Mouse (Mus musculus) midbrain, embryonic 16.5 days (tissue): ENCODE data around the gene Fry. TPM values are rescaled to one million over a fixed set of nuclear protein-coding genes. Genes with fewer than 3 reads are reported as not detected.

Experiments used
- ATAC-seq: fragments of 200-750 bp; cut with Nextera tagmentation; 2 replicates; pipeline ENCODE4 v1.8.0; 2017; ENCODE audit warnings: moderate TSS enrichment
- H3K27ac ChIP-seq: fragments of 300-500 bp; sonication (generic); 2 replicates; pipeline ENCODE4 v1.5.1; 2014; ENCODE audit warnings: mild to moderate bottlenecking, low read length, mixed read lengths
- H3K27me3 ChIP-seq: fragments of 300-500 bp; sonication (generic); 2 replicates; pipeline ENCODE4 v1.6.1; 2014; ENCODE audit warnings: low read depth, low read length, mixed read lengths; ENCODE audit not compliant: control insufficient read depth, insufficient read depth
- H3K36me3 ChIP-seq: fragments of 300-500 bp; sonication (generic); 2 replicates; pipeline ENCODE4 v1.6.1; 2014; ENCODE audit warnings: mild to moderate bottlenecking, low read length, moderate library complexity, mixed read lengths; ENCODE audit not compliant: control insufficient read depth, insufficient read depth
- H3K4me1 ChIP-seq: fragments of 300-500 bp; sonication (generic); 2 replicates; pipeline ENCODE4 v1.6.1; 2014; ENCODE audit warnings: mild to moderate bottlenecking, low read length, mixed read lengths; ENCODE audit not compliant: control insufficient read depth, insufficient read depth
- H3K4me2 ChIP-seq: fragments of 300-500 bp; sonication (generic); 2 replicates; pipeline ENCODE4 v1.6.1; 2014; ENCODE audit warnings: mild to moderate bottlenecking, low read length, mixed read lengths
- H3K4me3 ChIP-seq: fragments of 300-500 bp; sonication (generic); 2 replicates; pipeline ENCODE4 v1.5.1; 2014; ENCODE audit warnings: low read depth, mild to moderate bottlenecking, low read length, moderate library complexity, mixed read lengths
- H3K9ac ChIP-seq: fragments of 300-500 bp; sonication (generic); 2 replicates; pipeline ENCODE4 v1.6.1; 2014; ENCODE audit warnings: low read depth, low read length, mixed read lengths
- H3K9me3 ChIP-seq: fragments of 300-500 bp; sonication (generic); replicated peaks from 2 replicates; pipeline ENCODE4 v1.6.1; 2014; ENCODE audit warnings: mild to moderate bottlenecking, low read length, mixed read lengths; ENCODE audit not compliant: control insufficient read depth, poor library complexity, severe bottlenecking
- WGBS: fragments of 180-500 bp; shearing (Covaris S2); extraction: QIAGEN DNeasy Blood & Tissue Kit; methylation state at CpG from one replicate; pipeline ENCODE4 v1.1.7; 2014; 5-methylcytosine and 5-hydroxymethylcytosine counted together
- polyA plus RNA-seq: library from polyadenylated mRNA; unstranded; fragments of >200 nt; fragmentation: Nextera tagmentation; extraction: Ambion mirVana; gene quantifications from 2 replicates; pipeline ENCODE4 v1.2.1, GENCODE M21; 2015

Fry gene
- polyA plus RNA-seq, 1 experiment from 2014 or later: 64.1 TPM

- no peak for ATAC-seq
- Histone ChIP-seq H3K9me3 (no peaks in the 10 kb centered on the region; the same call in 1 of the 2 replicates), H3K4me2 (no peak overlapping the region), H3K27ac (no peak overlapping the region), H3K4me3 (no peak overlapping the region), H3K27me3 (no peaks in the 10 kb centered on the region), H3K4me1 (no peaks in the 10 kb centered on the region), H3K36me3 (peaks cover 67% of the 10 kb centered on the region), H3K9ac (no peak overlapping the region)
- 81% methylated on average over 9 of the region's 9 CpGs for WGBS
Observed at GRCm38 (mm10) chr5:150451281-150452003, 333.0 kb downstream of the Fry start.

- no peak for ATAC-seq
- H3K36me3 ChIP-seq: peaks cover 64% of the 10 kb centered on the region
- WGBS: 50% methylated on average over 1 of the region's 1 CpGs
- no peak overlapping the region for H3K4me3 ChIP-seq
- H3K27me3 ChIP-seq: no peaks in the 10 kb centered on the region
- H3K9me3 ChIP-seq: no peaks in the 10 kb centered on the region; the same call in 1 of the 2 replicates
- H3K4me2 ChIP-seq: no peak overlapping the region
- no peak overlapping the region for H3K9ac ChIP-seq
- H3K27ac ChIP-seq: no peak overlapping the region
- no peaks in the 10 kb centered on the region for H3K4me1 ChIP-seq
Observed at GRCm38 (mm10) chr5:150452004-150452626, 333.7 kb downstream of the Fry start.

DNA sequence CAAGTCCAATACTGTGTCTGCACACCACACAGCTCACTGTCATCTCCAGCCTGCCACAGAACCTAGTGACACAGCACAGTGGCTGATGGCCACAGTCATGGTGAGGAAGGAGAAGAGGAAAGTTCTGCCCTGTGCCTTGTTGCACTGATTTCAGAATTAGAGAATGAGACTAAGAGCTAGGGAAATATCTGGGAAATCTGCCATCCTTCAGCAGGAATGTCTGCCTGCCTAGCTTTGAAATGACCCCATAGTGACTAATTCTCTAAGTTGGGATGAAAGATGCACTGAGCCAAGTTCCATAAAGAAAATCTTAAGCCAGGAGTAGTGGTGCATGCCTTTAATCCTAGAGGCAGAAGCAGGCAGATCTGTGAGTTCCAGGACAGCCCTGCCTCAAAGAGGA is 334.2 kb downstream of the Fry start:
- Histone ChIP-seq H3K36me3 (peaks cover 65% of the 10 kb centered on the region), H3K4me2 (no peak overlapping the region), H3K9me3 (no peaks in the 10 kb centered on the region; the same call in 1 of the 2 replicates), H3K4me1 (no peaks in the 10 kb centered on the region), H3K4me3 (no peak overlapping the region), H3K27me3 (no peaks in the 10 kb centered on the region), H3K27ac (no peak overlapping the region), H3K9ac (no peak overlapping the region)
- no peak for ATAC-seq

GRCm38 (mm10) chr5:150453490-150453889 is 335.0 kb downstream of the Fry start:
- 85% methylated on average over 4 of the region's 4 CpGs for WGBS
- Histone ChIP-seq H3K27ac (no peak overlapping the region), H3K9ac (no peak overlapping the region), H3K4me3 (no peak overlapping the region), H3K4me1 (no peaks in the 10 kb centered on the region), H3K4me2 (no peak overlapping the region), H3K27me3 (no peaks in the 10 kb centered on the region), H3K9me3 (no peaks in the 10 kb centered on the region; the same call in 1 of the 2 replicates), H3K36me3 (peaks cover 65% of the 10 kb centered on the region)
- ATAC-seq: no peak

DNA sequence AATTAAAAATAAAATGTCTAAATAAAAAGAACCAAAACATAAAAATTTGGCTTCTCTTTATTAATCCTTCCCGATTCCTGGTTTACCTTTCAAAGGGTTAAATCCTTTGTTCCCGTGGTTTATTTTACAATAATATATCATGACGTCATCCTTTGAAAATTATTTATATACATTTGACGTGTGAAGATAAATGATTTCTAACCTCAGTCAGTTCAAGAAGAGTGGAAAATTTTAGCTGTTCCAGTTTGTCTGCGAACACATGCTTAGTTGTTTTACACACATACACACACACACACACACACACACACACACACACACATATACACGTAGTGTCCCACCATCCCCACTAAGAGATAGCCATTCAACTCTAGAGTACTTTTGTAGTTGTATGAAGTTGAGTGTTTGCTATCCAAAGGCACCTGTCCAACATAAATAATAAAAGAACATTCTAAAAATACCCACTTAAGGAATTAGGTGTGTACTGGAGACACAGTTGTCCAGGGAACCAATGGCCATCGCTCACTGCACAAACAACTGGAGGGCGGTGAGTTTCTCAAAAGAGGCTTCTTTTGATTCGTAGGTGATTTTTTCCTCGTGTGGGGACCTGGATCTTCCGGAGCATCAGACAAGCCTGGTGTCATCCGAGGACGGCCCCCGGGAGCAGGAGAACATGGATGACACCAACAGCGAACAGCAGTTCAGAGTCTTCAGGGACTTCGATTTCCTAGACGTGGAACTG is 338.9 kb downstream of the Fry start:
- WGBS: 90% methylated on average over 17 of the region's 17 CpGs
- no peak for ATAC-seq
- no peaks in the 10 kb centered on the region for H3K27me3 ChIP-seq
- H3K4me1 ChIP-seq: no peaks in the 10 kb centered on the region
- H3K27ac ChIP-seq: no peak overlapping the region
- H3K9ac ChIP-seq: no peak overlapping the region
- H3K9me3 ChIP-seq: no peaks in the 10 kb centered on the region; the same call in 1 of the 2 replicates
- no peak overlapping the region for H3K4me2 ChIP-seq
- H3K36me3 ChIP-seq: peaks cover 68% of the 10 kb centered on the region
- H3K4me3 ChIP-seq: no peak overlapping the region

DNA sequence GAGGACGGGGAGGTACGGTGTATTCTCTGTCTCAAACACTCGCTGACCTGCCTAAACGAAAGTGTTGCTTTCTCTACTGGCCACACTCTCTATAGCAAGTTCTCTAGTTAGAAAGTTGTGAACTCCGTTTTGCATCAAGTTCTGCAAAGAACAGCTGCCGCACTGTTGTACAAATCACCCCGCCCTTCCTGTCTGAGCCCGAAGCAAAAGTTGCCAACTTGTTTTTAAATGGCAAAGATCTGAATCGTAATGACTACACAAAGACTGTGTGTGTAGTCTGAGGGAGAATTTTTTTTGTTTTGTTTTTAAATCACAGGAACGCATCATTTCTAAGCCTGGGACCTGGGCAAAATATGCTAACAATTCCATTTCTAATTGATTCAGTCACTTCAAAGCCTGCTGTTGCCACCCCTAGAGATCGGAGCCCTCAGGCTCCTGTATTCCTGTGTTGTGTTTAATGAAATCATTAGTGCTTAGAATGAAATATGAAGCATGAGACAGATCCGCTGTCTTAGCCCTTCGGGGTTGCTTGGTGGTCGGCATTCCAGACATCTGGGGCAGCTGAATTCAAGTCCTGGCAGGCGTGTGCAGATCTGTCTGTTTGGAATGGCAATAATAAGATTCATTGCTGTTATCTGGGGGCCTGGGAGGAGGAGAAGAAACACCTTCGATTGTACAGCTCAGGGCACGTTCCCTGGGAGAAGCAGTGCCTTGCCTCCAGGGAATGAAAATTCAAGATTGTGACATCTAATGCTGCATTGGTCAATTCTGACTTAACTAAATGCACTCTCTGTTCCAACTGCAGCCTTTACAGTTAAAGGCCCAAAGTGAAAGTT is 339.7 kb downstream of the Fry start:
- Histone ChIP-seq H3K9ac (no peak overlapping the region), H3K9me3 (no peaks in the 10 kb centered on the region; the same call in 1 of the 2 replicates), H3K36me3 (peaks cover 63% of the 10 kb centered on the region), H3K4me1 (no peaks in the 10 kb centered on the region), H3K4me3 (no peak overlapping the region), H3K27ac (no peak overlapping the region), H3K4me2 (no peak overlapping the region), H3K27me3 (no peaks in the 10 kb centered on the region)
- ATAC-seq: peak; percentile 51; the same call in 1 of the 2 replicates
- WGBS: 60% methylated on average over 17 of the region's 17 CpGs

- Histone ChIP-seq H3K9me3 (no peaks in the 10 kb centered on the region), H3K4me3 (no peak overlapping the region), H3K4me1 (no peaks in the 10 kb centered on the region), H3K36me3 (peaks cover 47% of the 10 kb centered on the region), H3K27ac (no peak overlapping the region), H3K9ac (no peak overlapping the region), H3K27me3 (no peaks in the 10 kb centered on the region), H3K4me2 (no peak overlapping the region)
- no peak for ATAC-seq
- 78% methylated on average over 4 of the region's 4 CpGs for WGBS
Observed at GRCm38 (mm10) chr5:150459801-150460200, 341.4 kb downstream of the Fry start.

GRCm38 (mm10) chr5:150464721-150465120 is 346.3 kb downstream of the Fry start:
- Histone ChIP-seq H3K27ac (no peak overlapping the region), H3K4me2 (no peak overlapping the region), H3K4me3 (no peak overlapping the region), H3K4me1 (no peaks in the 10 kb centered on the region), H3K9ac (no peak overlapping the region), H3K36me3 (peaks cover 32% of the 10 kb centered on the region), H3K27me3 (no peaks in the 10 kb centered on the region), H3K9me3 (no peaks in the 10 kb centered on the region)
- ATAC-seq: no peak
- 62% methylated on average over 3 of the region's 3 CpGs for WGBS
